Mouse (Mus musculus): ENCODE data around the gene Dgki. TPM values are rescaled to one million over a fixed set of nuclear protein-coding genes. Genes with fewer than 3 reads are reported as not detected.

The Dgki gene
- polyA plus RNA-seq, 1 experiment from 2014 or later = 1.3 TPM

GRCm38 (mm10) chr6:37261236-37261852 is 38.6 kb downstream of the Dgki start:
- ATAC-seq (ENCODE audit: low FRiP score, low read depth) = no peak
- Histone ChIP-seq H3K9ac (no peak overlapping the region), H3K9me3 (0 out of 2 replicates have a peak, but pooled peaks cover 6% of the 10 kb centered on the region), H3K27me3 (no peaks in the 10 kb centered on the region), H3K4me1 (no peaks in the 10 kb centered on the region), H3K27ac (no peak overlapping the region), H3K36me3 (no peaks in the 10 kb centered on the region), H3K4me2 (replicated peaks) (no peak overlapping the region), H3K4me3 (no peak overlapping the region)
- WGBS = 84% methylated on average over 10 of the region's 10 CpGs

- Histone ChIP-seq H3K27ac (no peak overlapping the region), H3K9ac (no peak overlapping the region), H3K4me1 (peaks cover 10% of the 10 kb centered on the region), H3K27me3 (no peaks in the 10 kb centered on the region), H3K9me3 (0 out of 2 replicates have a peak, but pooled peaks cover 2% of the 10 kb centered on the region), H3K4me2 (replicated peaks) (no peak overlapping the region), H3K36me3 (no peaks in the 10 kb centered on the region), H3K4me3 (no peak overlapping the region)
- ATAC-seq (ENCODE audit: low FRiP score, low read depth) = no peak
- WGBS = 84% methylated on average over 7 of the region's 7 CpGs
Observed at GRCm38 (mm10) chr6:37258662-37259061, 41.3 kb downstream of the Dgki start.

GRCm38 (mm10) chr6:37254144-37254543 is 45.8 kb downstream of the Dgki start:
- peak; percentile 91 for ATAC-seq (ENCODE audit: low FRiP score, low read depth)
- no peak overlapping the region for H3K4me3 ChIP-seq
- no peaks in the 10 kb centered on the region for H3K9me3 ChIP-seq
- peaks cover 22% of the 10 kb centered on the region for H3K4me1 ChIP-seq
- no peaks in the 10 kb centered on the region for H3K36me3 ChIP-seq
- no peak overlapping the region for H3K9ac ChIP-seq
- no peak overlapping the region for H3K4me2 ChIP-seq (replicated peaks)
- 0 out of 2 replicates have a peak overlapping the region, but pooled peaks have one; percentile 33 for H3K27ac ChIP-seq
- WGBS = 12% methylated on average over 8 of the region's 8 CpGs
- H3K27me3 ChIP-seq = no peaks in the 10 kb centered on the region

GRCm38 (mm10) chr6:37252536-37252935 is 47.4 kb downstream of the Dgki start:
- no peak overlapping the region for H3K9ac ChIP-seq
- no peak overlapping the region for H3K27ac ChIP-seq
- H3K4me1 ChIP-seq = peaks cover 22% of the 10 kb centered on the region
- WGBS = 93% methylated on average over 4 of the region's 4 CpGs
- no peak overlapping the region for H3K4me2 ChIP-seq (replicated peaks)
- ATAC-seq (ENCODE audit: low FRiP score, low read depth) = no peak
- no peaks in the 10 kb centered on the region for H3K36me3 ChIP-seq
- H3K9me3 ChIP-seq = no peaks in the 10 kb centered on the region
- no peak overlapping the region for H3K4me3 ChIP-seq
- no peaks in the 10 kb centered on the region for H3K27me3 ChIP-seq

- Histone ChIP-seq H3K27me3 (no peaks in the 10 kb centered on the region), H3K4me2 (replicated peaks) (no peak overlapping the region), H3K9ac (no peak overlapping the region), H3K4me1 (peaks cover 22% of the 10 kb centered on the region), H3K9me3 (no peaks in the 10 kb centered on the region), H3K36me3 (no peaks in the 10 kb centered on the region), H3K27ac (no peak overlapping the region), H3K4me3 (no peak overlapping the region)
- ATAC-seq (ENCODE audit: low FRiP score, low read depth) = no peak
- WGBS = 81% methylated on average over 2 of the region's 2 CpGs
Observed at GRCm38 (mm10) chr6:37250671-37251070, 49.3 kb downstream of the Dgki start.

- Histone ChIP-seq H3K9me3 (no peaks in the 10 kb centered on the region), H3K9ac (no peak overlapping the region), H3K27me3 (no peaks in the 10 kb centered on the region), H3K4me2 (replicated peaks) (no peak overlapping the region), H3K4me3 (no peak overlapping the region), H3K36me3 (no peaks in the 10 kb centered on the region), H3K4me1 (no peaks in the 10 kb centered on the region), H3K27ac (no peak overlapping the region)
- ATAC-seq (ENCODE audit: low FRiP score, low read depth) = no peak
- 82% methylated on average over 7 of the region's 7 CpGs for WGBS
Observed at GRCm38 (mm10) chr6:37245757-37246156, 54.2 kb downstream of the Dgki start.

GRCm38 (mm10) chr6:37244074-37244473 is 55.9 kb downstream of the Dgki start:
- no peak overlapping the region for H3K27ac ChIP-seq
- no peaks in the 10 kb centered on the region for H3K4me1 ChIP-seq
- 85% methylated on average over 11 of the region's 11 CpGs for WGBS
- no peak overlapping the region for H3K4me2 ChIP-seq (replicated peaks)
- no peaks in the 10 kb centered on the region for H3K27me3 ChIP-seq
- no peak overlapping the region for H3K4me3 ChIP-seq
- H3K9me3 ChIP-seq = no peaks in the 10 kb centered on the region
- H3K9ac ChIP-seq = no peak overlapping the region
- no peak for ATAC-seq (ENCODE audit: low FRiP score, low read depth)
- H3K36me3 ChIP-seq = no peaks in the 10 kb centered on the region

- Histone ChIP-seq H3K4me2 (replicated peaks) (no peak overlapping the region), H3K4me1 (0 out of 2 replicates have a peak, but pooled peaks cover under 1% of the 10 kb centered on the region), H3K27ac (no peak overlapping the region), H3K9ac (no peak overlapping the region), H3K27me3 (no peaks in the 10 kb centered on the region), H3K36me3 (no peaks in the 10 kb centered on the region), H3K4me3 (no peak overlapping the region), H3K9me3 (no peaks in the 10 kb centered on the region)
- WGBS = 86% methylated on average over 5 of the region's 5 CpGs
- no peak for ATAC-seq (ENCODE audit: low FRiP score, low read depth)
Observed at GRCm38 (mm10) chr6:37242769-37243121, 57.2 kb downstream of the Dgki start.

GRCm38 (mm10) chr6:37242100-37242768 is 57.8 kb downstream of the Dgki start:
- H3K4me2 ChIP-seq (replicated peaks) = no peak overlapping the region
- H3K4me1 ChIP-seq = 0 out of 2 replicates have a peak, but pooled peaks cover 5% of the 10 kb centered on the region
- no peaks in the 10 kb centered on the region for H3K27me3 ChIP-seq
- no peak for ATAC-seq (ENCODE audit: low FRiP score, low read depth)
- no peak overlapping the region for H3K4me3 ChIP-seq
- H3K9ac ChIP-seq = no peak overlapping the region
- 87% methylated on average over 6 of the region's 6 CpGs for WGBS
- no peaks in the 10 kb centered on the region for H3K36me3 ChIP-seq
- no peaks in the 10 kb centered on the region for H3K9me3 ChIP-seq
- H3K27ac ChIP-seq = no peak overlapping the region

- Histone ChIP-seq H3K4me1 (peaks cover 12% of the 10 kb centered on the region; the same call in 1 of the 2 replicates), H3K9ac (no peak overlapping the region), H3K36me3 (no peaks in the 10 kb centered on the region), H3K4me3 (no peak overlapping the region), H3K9me3 (no peaks in the 10 kb centered on the region), H3K27me3 (no peaks in the 10 kb centered on the region), H3K4me2 (replicated peaks) (no peak overlapping the region), H3K27ac (no peak overlapping the region)
- WGBS = 78% methylated on average over 4 of the region's 4 CpGs
- no peak for ATAC-seq (ENCODE audit: low FRiP score, low read depth)
Observed at GRCm38 (mm10) chr6:37241434-37241833, 58.5 kb downstream of the Dgki start.

- Histone ChIP-seq H3K36me3 (no peaks in the 10 kb centered on the region), H3K9me3 (no peaks in the 10 kb centered on the region), H3K4me1 (peaks cover 14% of the 10 kb centered on the region; the same call in 1 of the 2 replicates), H3K27ac (no peak overlapping the region), H3K4me2 (replicated peaks) (no peak overlapping the region), H3K9ac (no peak overlapping the region), H3K27me3 (no peaks in the 10 kb centered on the region), H3K4me3 (no peak overlapping the region)
- ATAC-seq (ENCODE audit: low FRiP score, low read depth) = no peak
- WGBS = 77% methylated on average over 7 of the region's 7 CpGs
Observed at GRCm38 (mm10) chr6:37240140-37240539, 59.8 kb downstream of the Dgki start.

- no peaks in the 10 kb centered on the region for H3K36me3 ChIP-seq
- no peak overlapping the region for H3K4me2 ChIP-seq (replicated peaks)
- H3K9ac ChIP-seq = no peak overlapping the region
- no peak for ATAC-seq (ENCODE audit: low FRiP score, low read depth)
- 49% methylated on average over 2 of the region's 2 CpGs for WGBS
- H3K27me3 ChIP-seq = no peaks in the 10 kb centered on the region
- peaks cover 14% of the 10 kb centered on the region; the same call in 1 of the 2 replicates for H3K4me1 ChIP-seq
- H3K9me3 ChIP-seq = no peaks in the 10 kb centered on the region
- H3K4me3 ChIP-seq = no peak overlapping the region
- H3K27ac ChIP-seq = no peak overlapping the region; the same call in 1 of the 2 replicates
Observed at GRCm38 (mm10) chr6:37236893-37237292, 63.1 kb downstream of the Dgki start.
